Mouse (Mus musculus) kidney, adult 18-20 months (tissue): ENCODE results near the gene Abcf3.

ENCODE experiments used
- DNase-seq: peaks from one replicate; pipeline ENCODE4 v3.0.0; 2021

Abcf3 gene

DNA sequence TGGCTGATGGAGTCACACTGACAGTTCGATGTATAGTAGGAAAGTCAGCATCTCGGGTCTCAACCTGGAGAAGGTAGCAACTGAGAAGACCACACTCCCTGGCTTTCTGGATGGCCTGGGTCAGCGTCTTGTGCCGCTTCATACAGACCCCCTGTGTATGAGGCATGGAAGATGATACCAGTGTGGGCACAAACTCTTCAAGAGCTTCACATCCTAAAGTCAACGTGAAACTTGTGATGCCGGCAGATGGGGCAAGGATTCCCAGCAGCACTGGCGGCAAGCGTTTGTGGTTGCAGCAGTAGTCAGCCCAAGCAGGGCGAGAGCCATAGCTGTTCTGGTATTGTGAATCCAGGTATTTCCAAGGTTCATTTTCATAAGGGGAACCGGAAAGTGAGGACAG, 2.7 kb upstream of the Abcf3 start:
- no peak for DNase-seq

- peak; percentile 11 for DNase-seq
These were observed 954 bp upstream of the Abcf3 start for GRCm38 (mm10) chr16:20547423-20547822.

GRCm38 (mm10) chr16:20549161-20549560, 784 bp downstream of the Abcf3 start:
- no peak for DNase-seq

GRCm38 (mm10) chr16:20551691-20552090, 3.3 kb downstream of the Abcf3 start:
- DNase-seq, result no peak

DNA sequence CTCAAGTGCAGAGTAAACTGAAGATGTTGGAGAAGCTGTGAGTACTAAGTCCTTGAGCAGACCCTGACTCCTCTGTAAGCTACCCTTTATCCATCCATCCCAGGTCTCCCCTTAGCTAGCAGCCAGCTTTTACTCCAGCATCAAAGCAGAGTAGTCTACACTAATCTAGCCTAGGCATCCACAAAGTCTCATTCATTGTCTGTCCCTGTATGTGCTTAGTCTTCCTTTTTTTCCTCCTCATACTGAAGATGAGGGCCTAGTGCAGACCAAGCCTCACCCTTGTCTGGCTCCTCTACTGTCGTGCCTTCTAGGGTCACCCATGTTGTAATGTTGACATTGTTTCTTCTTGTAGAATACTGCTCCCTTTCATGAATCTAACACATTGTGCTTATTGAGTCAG, 4.2 kb downstream of the Abcf3 start:
- no peak for DNase-seq

GRCm38 (mm10) chr16:20555000-20555399, 6.6 kb downstream of the Abcf3 start:
- no peak for DNase-seq

DNA sequence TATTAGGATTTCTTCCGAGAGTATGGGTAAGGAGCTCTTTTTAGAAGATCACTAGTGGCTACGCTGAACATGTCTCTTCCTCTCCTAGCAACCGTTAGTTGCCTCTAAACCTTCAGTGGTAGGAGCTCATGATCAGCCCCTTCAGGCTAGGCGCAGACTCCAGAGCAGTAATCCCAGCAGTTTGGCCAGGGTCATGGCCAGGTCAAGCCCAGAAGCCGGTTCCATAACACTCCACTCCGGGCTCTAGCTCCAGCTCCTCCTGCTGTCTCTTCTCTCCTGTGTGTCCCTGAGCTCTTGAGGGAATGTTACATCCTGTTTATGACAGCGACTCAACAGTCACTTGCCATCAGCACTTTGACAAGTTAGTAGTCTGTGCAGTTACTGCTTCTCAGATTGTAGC, 9.0 kb downstream of the Abcf3 start:
- DNase-seq, result no peak

GRCm38 (mm10) chr16:20565075-20565474, 16.7 kb downstream of the Abcf3 start:
- DNase-seq, result no peak

GRCm38 (mm10) chr16:20589366-20589938, 41.1 kb downstream of the Abcf3 start, which contains the start of gene Vwa5b2:
Vwa5b2 (plus strand) TSS chr16:20589471.
- DNase-seq, result no peak

- DNase-seq, result no peak
These were observed 41.7 kb downstream of the Abcf3 start for GRCm38 (mm10) chr16:20589939-20590679.

- DNase-seq, result peak; percentile 24
These were observed 42.3 kb downstream of the Abcf3 start for GRCm38 (mm10) chr16:20590680-20591038.

GRCm38 (mm10) chr16:20591076-20591705, 42.8 kb downstream of the Abcf3 start:
- no peak for DNase-seq

DNA sequence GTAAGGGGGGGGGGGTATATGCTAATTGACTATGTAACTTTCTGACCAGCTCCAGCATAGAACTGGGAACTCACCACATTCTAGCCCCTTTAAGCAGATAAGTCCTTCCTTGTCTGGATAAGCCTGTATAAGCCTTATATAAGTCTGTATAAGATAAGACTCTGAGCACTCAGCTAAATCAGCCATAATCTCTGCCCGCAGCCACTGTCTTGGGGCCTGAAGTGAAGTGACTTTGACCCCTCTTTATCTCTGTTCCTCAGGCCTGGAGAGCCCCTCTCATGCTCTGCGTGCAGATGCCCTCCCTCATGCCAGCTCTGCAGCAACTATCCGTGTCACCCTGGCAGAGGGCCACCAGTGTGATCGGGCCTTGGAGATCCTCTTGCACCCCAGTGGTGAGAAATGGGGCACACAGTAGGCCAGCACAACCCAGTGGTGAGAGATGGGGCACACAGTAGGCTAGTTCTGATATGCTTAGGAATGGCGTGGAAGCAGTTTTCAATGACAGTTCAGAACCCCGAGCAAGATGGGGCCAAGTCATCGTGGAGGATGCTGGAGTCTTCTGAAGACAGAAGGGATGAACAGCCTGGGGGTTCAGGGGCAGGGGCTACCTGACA, 46.8 kb downstream of the Abcf3 start:
- DNase-seq, result no peak

DNA sequence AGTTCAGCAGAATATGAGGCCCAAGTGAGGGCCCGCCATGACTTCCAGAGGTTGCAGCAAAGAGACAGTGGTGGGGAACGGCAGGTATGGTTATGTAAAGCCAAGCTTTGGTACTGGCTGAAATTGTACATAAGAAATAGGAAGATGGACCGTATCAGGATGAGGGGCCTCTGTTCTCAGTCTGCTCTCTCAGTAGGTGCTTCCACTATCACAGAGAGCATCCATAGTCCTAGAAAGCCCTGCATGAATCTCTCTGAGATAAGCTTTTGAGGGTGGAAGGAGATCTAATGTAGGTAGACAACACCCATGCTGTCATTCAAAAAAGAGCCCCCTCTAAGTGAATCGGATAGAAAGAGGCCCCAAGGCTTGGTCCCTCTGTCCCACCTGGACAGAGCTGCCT, 47.4 kb downstream of the Abcf3 start:
- no peak for DNase-seq

- no peak for DNase-seq
These were observed 48.5 kb downstream of the Abcf3 start for GRCm38 (mm10) chr16:20596687-20597441.

DNA sequence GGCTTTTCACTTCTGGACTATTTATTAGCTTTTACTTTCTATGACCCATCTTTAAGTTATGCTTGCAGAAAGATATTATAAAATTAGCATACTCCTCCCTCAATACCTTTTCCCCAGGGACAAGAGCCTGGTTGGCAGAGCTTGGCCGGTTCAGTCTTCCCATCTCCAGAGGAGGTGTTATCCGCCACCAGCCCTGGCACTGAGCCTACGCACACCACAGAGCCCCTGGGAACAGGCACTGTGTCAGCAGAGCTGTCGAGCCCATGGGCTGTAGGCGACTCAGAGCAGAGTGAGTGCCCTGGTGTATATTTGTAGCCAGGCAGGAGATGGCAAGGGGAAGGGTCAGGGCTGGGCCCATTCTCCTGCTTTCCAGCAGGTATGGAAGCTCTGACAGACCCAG, 52.1 kb downstream of the Abcf3 start:
- no peak for DNase-seq

DNA sequence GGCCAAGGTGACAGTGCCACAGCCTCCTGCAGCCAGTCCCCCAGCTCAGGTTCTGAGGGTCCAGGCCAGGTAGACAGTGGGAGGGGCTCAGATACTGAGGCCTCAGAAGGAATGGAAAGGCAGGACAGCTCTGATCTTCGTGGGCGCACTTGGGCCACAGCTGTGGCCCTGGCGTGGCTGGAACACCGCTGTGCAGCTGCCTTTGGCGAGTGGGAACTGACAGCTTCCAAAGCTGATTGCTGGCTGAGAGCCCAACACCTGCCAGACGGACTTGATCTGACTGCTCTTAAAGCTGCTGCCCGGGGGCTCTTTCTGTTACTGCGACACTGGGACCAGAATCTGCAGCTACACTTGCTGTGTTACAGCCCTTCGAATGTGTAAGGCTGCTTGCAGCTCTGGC, 56.3 kb downstream of the Abcf3 start:
- no peak for DNase-seq

- DNase-seq, result peak; percentile 83
These were observed 62.4 kb downstream of the Abcf3 start for GRCm38 (mm10) chr16:20610501-20611356.
